Mouse (Mus musculus): ENCODE measurements around the gene Ncs1. TPM values are rescaled to one million over a fixed set of nuclear protein-coding genes. Genes with fewer than 3 reads are reported as not detected.

Gene Ncs1
- polyA plus RNA-seq, 1 experiment from 2014 or later = 65.9 TPM

GRCm38 (mm10) chr2:31214211-31214796, 31.3 kb upstream of the Ncs1 start:
- peaks cover 80% of the 10 kb centered on the region for H3K36me3 ChIP-seq
- H3K27me3 ChIP-seq (ENCODE audit: insufficient read depth, poor library complexity, severe bottlenecking) = no peaks in the 10 kb centered on the region
- no peak for DNase-seq (ENCODE audit: low spot score)
- H3K4me3 ChIP-seq = no peak overlapping the region
- no peaks in the 10 kb centered on the region for H3K9me3 ChIP-seq
- WGBS = 86% methylated on average over 16 of the region's 16 CpGs
- H3K4me1 ChIP-seq (replicated peaks) = 0 out of 2 replicates have a peak, but pooled peaks cover 8% of the 10 kb centered on the region
- no peak overlapping the region for H3K27ac ChIP-seq

GRCm38 (mm10) chr2:31218611-31219010, 27.0 kb upstream of the Ncs1 start:
- no peak for DNase-seq (ENCODE audit: low spot score)
- WGBS = 91% methylated on average over 3 of the region's 3 CpGs
- H3K36me3 ChIP-seq = peaks cover 40% of the 10 kb centered on the region

DNA sequence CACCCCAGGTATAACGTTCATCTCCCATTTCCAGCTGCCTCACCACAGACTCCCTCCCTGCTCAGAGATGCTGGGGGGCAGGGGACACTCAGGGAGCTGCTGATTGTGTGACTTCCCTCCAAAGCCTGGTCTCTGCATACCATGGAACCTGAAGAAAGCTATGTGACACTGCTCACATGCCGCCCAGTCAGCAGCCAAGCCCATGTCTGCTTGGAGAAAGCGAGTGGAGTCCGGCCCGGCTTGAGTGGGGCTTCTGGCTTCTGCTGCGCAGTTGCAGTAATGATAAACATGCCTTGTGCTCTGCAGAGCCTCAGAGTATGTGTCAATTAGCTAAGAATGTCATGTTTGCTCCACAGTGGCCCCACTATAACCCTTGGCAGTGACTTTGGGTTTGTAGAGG, 26.2 kb upstream of the Ncs1 start:
- Histone ChIP-seq H3K4me3 (no peak overlapping the region), H3K9me3 (no peaks in the 10 kb centered on the region), H3K27me3 (ENCODE audit: insufficient read depth, poor library complexity, severe bottlenecking) (no peaks in the 10 kb centered on the region), H3K4me1 (replicated peaks) (peaks cover 4% of the 10 kb centered on the region; the same call in 1 of the 2 replicates), H3K36me3 (peaks cover 31% of the 10 kb centered on the region), H3K27ac (no peak overlapping the region)
- WGBS = 84% methylated on average over 6 of the region's 6 CpGs
- no peak for DNase-seq (ENCODE audit: low spot score)

More at GRCm38 (mm10) chr2:31218611-31219010, 27.0 kb upstream of the Ncs1 start:
- H3K27ac ChIP-seq = no peak overlapping the region
- H3K27me3 ChIP-seq (ENCODE audit: insufficient read depth, poor library complexity, severe bottlenecking) = no peaks in the 10 kb centered on the region
- H3K9me3 ChIP-seq = no peaks in the 10 kb centered on the region
- H3K4me1 ChIP-seq (replicated peaks) = peaks cover 4% of the 10 kb centered on the region; the same call in 1 of the 2 replicates
- H3K4me3 ChIP-seq = no peak overlapping the region

GRCm38 (mm10) chr2:31220844-31221243, 24.8 kb upstream of the Ncs1 start:
- WGBS = 70% methylated on average over 7 of the region's 7 CpGs
- H3K27me3 ChIP-seq (ENCODE audit: insufficient read depth, poor library complexity, severe bottlenecking) = no peaks in the 10 kb centered on the region
- no peak for DNase-seq (ENCODE audit: low spot score)

GRCm38 (mm10) chr2:31221582-31221981, 24.0 kb upstream of the Ncs1 start:
- Histone ChIP-seq H3K9me3 (peaks cover 7% of the 10 kb centered on the region), H3K36me3 (peaks cover 13% of the 10 kb centered on the region; the same call in 1 of the 2 replicates), H3K27me3 (ENCODE audit: insufficient read depth, poor library complexity, severe bottlenecking) (no peaks in the 10 kb centered on the region), H3K27ac (no peak overlapping the region), H3K4me3 (no peak overlapping the region), H3K4me1 (replicated peaks) (peaks cover 4% of the 10 kb centered on the region; the same call in 1 of the 2 replicates)
- no peak for DNase-seq (ENCODE audit: low spot score)
- whole genome bisulfite sequencing = 82% methylated on average over 5 of the region's 5 CpGs

More at GRCm38 (mm10) chr2:31220844-31221243, 24.8 kb upstream of the Ncs1 start:
- H3K4me3 ChIP-seq = no peak overlapping the region
- H3K36me3 ChIP-seq = peaks cover 18% of the 10 kb centered on the region; the same call in 1 of the 2 replicates
- H3K4me1 ChIP-seq (replicated peaks) = peaks cover 4% of the 10 kb centered on the region; the same call in 1 of the 2 replicates
- H3K27ac ChIP-seq = no peak overlapping the region; the same call in 1 of the 2 replicates
- no peaks in the 10 kb centered on the region for H3K9me3 ChIP-seq

DNA sequence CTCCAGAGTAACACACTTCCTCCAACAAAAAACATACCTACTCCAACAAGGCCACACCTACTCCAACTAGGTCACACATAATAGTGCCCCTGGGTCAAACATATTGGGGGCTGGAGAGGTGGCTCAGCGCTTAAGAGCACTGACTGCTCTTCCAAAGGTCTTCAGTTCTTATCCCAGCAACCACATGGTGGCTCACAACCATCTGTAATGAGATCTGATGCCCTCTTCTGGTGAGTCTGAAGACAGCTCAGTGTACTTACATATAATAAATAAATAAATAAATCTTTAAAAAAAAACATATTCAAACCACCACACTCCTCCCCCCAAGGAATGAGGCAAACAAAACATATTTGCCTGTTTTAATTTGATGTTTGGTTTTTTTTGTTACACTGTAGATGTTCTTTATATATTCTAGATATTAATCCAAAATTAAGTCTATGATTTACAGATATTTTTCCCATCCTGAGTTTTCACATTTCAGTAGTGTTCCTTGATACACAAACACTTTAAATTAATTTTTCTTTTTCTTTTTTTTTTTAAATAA, 16.8 kb upstream of the Ncs1 start:
- H3K9me3 ChIP-seq = peaks cover 11% of the 10 kb centered on the region
- H3K4me1 ChIP-seq (replicated peaks) = no peaks in the 10 kb centered on the region
- H3K36me3 ChIP-seq = no peaks in the 10 kb centered on the region
- no peak overlapping the region for H3K4me3 ChIP-seq
- no peaks in the 10 kb centered on the region for H3K27me3 ChIP-seq (ENCODE audit: insufficient read depth, poor library complexity, severe bottlenecking)
- no peak for DNase-seq (ENCODE audit: low spot score)
- no peak overlapping the region for H3K27ac ChIP-seq
- WGBS = 57% methylated on average over 1 of the region's 1 CpGs

GRCm38 (mm10) chr2:31239203-31239696, 6.4 kb upstream of the Ncs1 start:
- Histone ChIP-seq H3K4me3 (peak overlapping the region; percentile 38), H3K27ac (peak overlapping the region; percentile 62; the same call in 1 of the 2 replicates)
- WGBS = 32% methylated on average over 23 of the region's 23 CpGs

GRCm38 (mm10) chr2:31239833-31240232, 5.8 kb upstream of the Ncs1 start:
- Histone ChIP-seq H3K4me1 (replicated peaks) (peaks cover 31% of the 10 kb centered on the region), H3K27ac (no peak overlapping the region), H3K27me3 (ENCODE audit: insufficient read depth, poor library complexity, severe bottlenecking) (peaks cover 32% of the 10 kb centered on the region), H3K4me3 (peak overlapping the region; percentile 38; the same call in 1 of the 2 replicates), H3K36me3 (no peaks in the 10 kb centered on the region), H3K9me3 (no peaks in the 10 kb centered on the region)
- no peak for DNase-seq (ENCODE audit: low spot score)
- 84% methylated on average over 6 of the region's 6 CpGs for WGBS

More at GRCm38 (mm10) chr2:31239203-31239696, 6.4 kb upstream of the Ncs1 start:
- H3K4me1 ChIP-seq (replicated peaks) = peaks cover 25% of the 10 kb centered on the region
- H3K27me3 ChIP-seq (ENCODE audit: insufficient read depth, poor library complexity, severe bottlenecking) = peaks cover 26% of the 10 kb centered on the region
- no peaks in the 10 kb centered on the region for H3K36me3 ChIP-seq
- no peaks in the 10 kb centered on the region for H3K9me3 ChIP-seq
- peak; percentile 46 for DNase-seq (ENCODE audit: low spot score)

GRCm38 (mm10) chr2:31241639-31242038, 4.0 kb upstream of the Ncs1 start:
- 9% methylated on average over 7 of the region's 7 CpGs for WGBS
- Histone ChIP-seq H3K9me3 (no peaks in the 10 kb centered on the region), H3K27ac (no peak overlapping the region), H3K4me1 (replicated peaks) (peaks cover 46% of the 10 kb centered on the region), H3K27me3 (ENCODE audit: insufficient read depth, poor library complexity, severe bottlenecking) (peaks cover 37% of the 10 kb centered on the region), H3K4me3 (no peak overlapping the region), H3K36me3 (no peaks in the 10 kb centered on the region)
- DNase-seq (ENCODE audit: low spot score) = no peak

- Histone ChIP-seq H3K4me1 (replicated peaks) (peaks cover 62% of the 10 kb centered on the region), H3K36me3 (peaks cover 12% of the 10 kb centered on the region; the same call in 1 of the 2 replicates), H3K27ac (no peak overlapping the region; the same call in 1 of the 2 replicates), H3K4me3 (no peak overlapping the region), H3K9me3 (no peaks in the 10 kb centered on the region), H3K27me3 (ENCODE audit: insufficient read depth, poor library complexity, severe bottlenecking) (peaks cover 40% of the 10 kb centered on the region)
- no peak for DNase-seq (ENCODE audit: low spot score)
- 82% methylated on average over 8 of the region's 8 CpGs for WGBS
These were observed 1.4 kb upstream of the Ncs1 start for GRCm38 (mm10) chr2:31244216-31244615.

GRCm38 (mm10) chr2:31245051-31245450, 572 bp upstream of the Ncs1 start:
- Histone ChIP-seq H3K36me3 (peaks cover 20% of the 10 kb centered on the region; the same call in 1 of the 2 replicates), H3K9me3 (no peaks in the 10 kb centered on the region), H3K4me1 (replicated peaks) (peaks cover 54% of the 10 kb centered on the region), H3K4me3 (peak overlapping the region; percentile 94), H3K27me3 (ENCODE audit: insufficient read depth, poor library complexity, severe bottlenecking) (peaks cover 40% of the 10 kb centered on the region), H3K27ac (peak overlapping the region; percentile 96)
- DNase-seq (ENCODE audit: low spot score) = no peak
- 14% methylated on average over 5 of the region's 5 CpGs for WGBS

GRCm38 (mm10) chr2:31246251-31246971, 788 bp downstream of the Ncs1 start:
- H3K27ac ChIP-seq = peak overlapping the region; percentile 96
- peak overlapping the region; percentile 94 for H3K4me3 ChIP-seq
- H3K36me3 ChIP-seq = peaks cover 27% of the 10 kb centered on the region; the same call in 1 of the 2 replicates
- H3K9me3 ChIP-seq = no peaks in the 10 kb centered on the region
- H3K27me3 ChIP-seq (ENCODE audit: insufficient read depth, poor library complexity, severe bottlenecking) = peaks cover 40% of the 10 kb centered on the region
- H3K4me1 ChIP-seq (replicated peaks) = peaks cover 62% of the 10 kb centered on the region
- peak; percentile 59 for DNase-seq (ENCODE audit: low spot score)
- under 1% methylated on average over 41 of the region's 41 CpGs for WGBS
